Mouse (Mus musculus) forebrain, embryonic 15.5 days (tissue): Measurements from ENCODE around the gene Usp17le. TPM values are rescaled to one million over a fixed set of nuclear protein-coding genes. Genes with fewer than 3 reads are reported as not detected.
"Not testable (repeated sequence)": the region's sequence is repeated elsewhere in the genome, so short reads cannot be mapped to it uniquely, and the experiment has no call there.

Experiments
- ATAC-seq: fragments of 200-750 bp; cut with Nextera tagmentation; replicated peaks from 2 replicates; pipeline ENCODE4 v1.8.0; 2017; ENCODE audit warnings: mild to moderate bottlenecking, moderate TSS enrichment, moderate library complexity
- H3K27ac ChIP-seq: fragments of 300-500 bp; sonication (generic); replicated peaks from 2 replicates; pipeline ENCODE4 v1.5.1; 2015; ENCODE audit warnings: mild to moderate bottlenecking, inconsistent platforms
- H3K27me3 ChIP-seq: fragments of 300-500 bp; sonication (generic); 2 replicates; pipeline ENCODE4 v1.6.1; 2015; ENCODE audit warnings: inconsistent platforms
- H3K36me3 ChIP-seq: fragments of 300-500 bp; sonication (generic); 2 replicates; pipeline ENCODE4 v1.6.1; 2015; ENCODE audit warnings: mild to moderate bottlenecking, inconsistent platforms
- H3K4me1 ChIP-seq: fragments of 300-500 bp; sonication (generic); 2 replicates; pipeline ENCODE4 v1.6.1; 2015; ENCODE audit warnings: inconsistent platforms
- H3K4me2 ChIP-seq: fragments of 300-500 bp; sonication (generic); replicated peaks from 2 replicates; pipeline ENCODE4 v1.6.1; 2015; ENCODE audit warnings: mild to moderate bottlenecking, inconsistent platforms
- H3K4me3 ChIP-seq: fragments of 300-500 bp; sonication (generic); 2 replicates; pipeline ENCODE4 v1.5.1; 2015; ENCODE audit warnings: mild to moderate bottlenecking, inconsistent platforms
- H3K9ac ChIP-seq: fragments of 300-500 bp; sonication (generic); replicated peaks from 2 replicates; pipeline ENCODE4 v1.6.1; 2015; ENCODE audit warnings: mild to moderate bottlenecking, inconsistent platforms
- H3K9me3 ChIP-seq: fragments of 300-500 bp; sonication (generic); 2 replicates; pipeline ENCODE4 v1.6.1; 2016; ENCODE audit warnings: inconsistent platforms
- WGBS: fragments of 180-500 bp; shearing (Covaris S2); methylation state at CpG from one replicate; pipeline ENCODE4 v1.1.7; 2015; ENCODE audit warnings: mixed read lengths; 5-methylcytosine and 5-hydroxymethylcytosine counted together
- polyA plus RNA-seq: library from polyadenylated mRNA; unstranded; fragments of >200 nt; fragmentation: Nextera tagmentation; extraction: Ambion mirVana; gene quantifications from 2 replicates; pipeline ENCODE4 v1.2.1, GENCODE M21; 2015

Usp17le gene
- polyA plus RNA-seq: not detected in 2 replicates

DNA sequence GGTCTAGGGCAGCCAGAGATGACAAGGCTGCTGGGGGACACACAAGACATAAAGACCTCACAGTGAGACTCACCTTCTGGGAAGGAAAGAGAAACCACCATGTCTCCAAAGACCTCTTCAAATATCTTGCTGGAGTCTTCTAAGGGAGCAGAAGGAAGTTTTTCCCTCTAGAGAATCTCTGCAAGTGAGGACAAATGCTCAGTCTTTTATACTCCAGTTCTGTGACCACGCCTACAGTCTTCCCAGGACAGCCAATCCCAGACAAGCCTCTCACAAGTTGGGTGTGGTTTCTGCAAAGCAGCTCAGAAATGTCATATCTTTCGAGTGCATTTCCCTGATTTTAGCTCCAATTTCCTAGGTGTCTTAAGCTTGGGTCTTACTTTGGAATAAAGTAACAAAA is at the start of gene Usp17le:
TSS of gene Usp17le (minus strand) at position 101 of the 400 bp plus-strand sequence.
- H3K27ac ChIP-seq, ATAC-seq, H3K4me3 ChIP-seq, H3K9me3 ChIP-seq, H3K27me3 ChIP-seq, H3K36me3 ChIP-seq, H3K4me1 ChIP-seq, H3K4me2 ChIP-seq, H3K9ac ChIP-seq: not testable (repeated sequence)
- WGBS: 75% methylated on average over 2 of the region's 2 CpGs

DNA sequence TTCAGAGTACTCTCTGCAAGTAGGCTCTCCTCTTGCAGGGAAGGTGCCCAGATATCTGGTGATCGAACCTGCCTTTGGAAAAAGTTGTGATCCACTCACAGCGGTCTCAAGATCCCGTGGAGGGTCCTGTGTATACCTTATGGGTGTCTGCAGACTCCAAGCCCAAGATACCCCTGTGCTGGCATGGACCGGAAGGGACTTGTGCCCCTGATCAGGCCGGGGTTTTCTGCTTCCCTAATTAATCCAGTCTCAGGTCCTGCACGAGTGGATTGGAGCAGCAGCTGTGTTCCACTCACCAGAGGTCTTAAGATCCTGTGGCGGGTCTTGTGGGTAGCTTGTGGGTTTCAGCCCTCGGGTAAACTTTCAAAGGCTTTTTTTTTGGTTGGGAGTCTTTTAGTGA is 33.1 kb upstream of the Usp17le start:
- H3K4me2 ChIP-seq, H3K36me3 ChIP-seq, H3K27ac ChIP-seq, ATAC-seq, H3K27me3 ChIP-seq, H3K4me1 ChIP-seq, H3K9me3 ChIP-seq, H3K4me3 ChIP-seq, H3K9ac ChIP-seq: not testable (repeated sequence)
- WGBS: 86% methylated on average over 8 of the region's 8 CpGs

DNA sequence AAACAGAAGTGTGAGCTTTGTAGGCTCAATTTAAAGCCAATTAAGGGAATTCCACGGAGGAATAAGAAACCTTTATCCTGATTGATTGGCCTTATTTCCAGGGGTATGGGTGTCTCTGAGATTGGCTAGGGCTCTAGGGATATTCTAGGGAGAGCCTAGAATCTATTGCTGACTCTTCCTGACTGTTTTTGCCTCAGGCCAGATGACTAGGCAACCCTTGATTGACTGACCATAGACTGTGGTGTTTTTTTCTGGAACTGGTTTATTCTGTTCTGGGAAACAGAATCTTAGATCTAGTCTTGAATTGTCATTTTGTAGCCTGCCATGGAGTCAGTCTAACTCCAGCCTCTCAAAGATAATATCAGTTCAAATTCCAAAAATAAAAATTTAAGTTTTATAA is 13.5 kb upstream of the Usp17le start:
- H3K4me1 ChIP-seq: no peaks in the 10 kb centered on the region
- no peaks in the 10 kb centered on the region for H3K9me3 ChIP-seq
- H3K4me2 ChIP-seq: no peak overlapping the region
- 33% methylated on average over 1 of the region's 1 CpGs for WGBS
- H3K36me3 ChIP-seq: no peaks in the 10 kb centered on the region
- H3K27ac ChIP-seq: no peak overlapping the region
- ATAC-seq: no peak
- no peaks in the 10 kb centered on the region for H3K27me3 ChIP-seq
- H3K4me3 ChIP-seq: no peak overlapping the region
- no peak overlapping the region for H3K9ac ChIP-seq

Other genes starting within 250 kb of the Usp17le start
- not detected in 2 replicates for gene Olfr651, start 227.3 kb downstream of the Usp17le start, polyA plus RNA-seq
- gene Olfr652, start 216.6 kb downstream of the Usp17le start, polyA plus RNA-seq: not detected in 2 replicates
- not detected in 2 replicates for gene Olfr653, start 200.2 kb downstream of the Usp17le start, polyA plus RNA-seq
- gene Olfr654, start 190.4 kb downstream of the Usp17le start, polyA plus RNA-seq: not detected in 2 replicates
- 0.15 TPM in 1 of 2 replicates, not detected in the other for gene Olfr655, start 175.7 kb downstream of the Usp17le start, polyA plus RNA-seq
- not detected in 2 replicates for gene Olfr656, start 163.5 kb downstream of the Usp17le start, polyA plus RNA-seq
- not detected in 2 replicates for gene Olfr657, start 152.7 kb downstream of the Usp17le start, polyA plus RNA-seq
- 0.08 TPM in 1 of 2 replicates, not detected in the other for gene Olfr658, start 130.2 kb downstream of the Usp17le start, polyA plus RNA-seq
- gene Olfr659, start 110.7 kb downstream of the Usp17le start, polyA plus RNA-seq: not detected in 2 replicates
- not detected in 2 replicates for gene Olfr661, start 91.0 kb downstream of the Usp17le start, polyA plus RNA-seq
- not detected in 2 replicates for gene Usp17lb, start 65.1 kb upstream of the Usp17le start, polyA plus RNA-seq
- gene Usp17la, start 79.5 kb upstream of the Usp17le start, polyA plus RNA-seq: not detected in 2 replicates
- gene Olfr665, start 100.6 kb upstream of the Usp17le start, polyA plus RNA-seq: not detected in 2 replicates
- not detected in 2 replicates for gene Olfr666, start 118.5 kb upstream of the Usp17le start, polyA plus RNA-seq
- gene Olfr667, start 144.0 kb upstream of the Usp17le start, polyA plus RNA-seq: not detected in 2 replicates
- gene Olfr668, start 150.6 kb upstream of the Usp17le start, polyA plus RNA-seq: not detected in 2 replicates
- not detected in 2 replicates for gene Olfr669, start 156.8 kb upstream of the Usp17le start, polyA plus RNA-seq
- gene Olfr670, start 185.2 kb upstream of the Usp17le start, polyA plus RNA-seq: not detected in 2 replicates
- not detected in 2 replicates for gene Olfr671, start 201.7 kb upstream of the Usp17le start, polyA plus RNA-seq
- gene Olfr672, start 224.6 kb upstream of the Usp17le start, polyA plus RNA-seq: not detected in 2 replicates